Comparison of ENCODE assay signal across 15 mouse cellular contexts in genomic region chr2:73266011-73266410, GRCm38 (mm10). TPM values are rescaled to one million over a fixed set of nuclear protein-coding genes. Genes with fewer than 3 reads are reported as not detected.
DNase-seq lines count a peak whose midpoint lies in the region; ATAC-seq and TF ChIP-seq lines count a peak whose summit lies in the region.
"Had no signal": no experiment of that assay in that cellular context is flagged by ENCODE, and none has a peak within 500 bp of the region (broad histone marks: within the 10 kb centered on the region; RNA-seq: fewer than 3 reads in every experiment).

No protein-coding gene starts in this region.

- no peak for TF ChIP-seq EP300 in liver, embryonic 14.5 days (IDR thresholded peaks at IDR 0.05; ENCODE audit: low read depth)

- 3% methylated on average over 5 of the region's 5 CpGs for WGBS in liver, embryonic 14.5 days (ENCODE audit: insufficient replicate concordance)
- WGBS in liver, embryonic 12.5 days (ENCODE audit: insufficient replicate concordance): 5% methylated on average over 5 of the region's 5 CpGs

- H3K27ac ChIP-seq in liver, embryonic 14.5 days: no peak overlapping the region
- H3K27ac ChIP-seq in liver, embryonic 12.5 days: no peak overlapping the region
- H3K27ac ChIP-seq: heart, embryonic 10.5 days had no signal

- no peaks in the 10 kb centered on the region for H3K9me3 ChIP-seq in liver, embryonic 14.5 days (ENCODE audit: control insufficient read depth, low read length)
- H3K9me3 ChIP-seq in liver, embryonic 12.5 days (replicated peaks): peaks cover 2% of the 10 kb centered on the region; the same call in 1 of the 2 replicates
- H3K9me3 ChIP-seq: heart, embryonic 10.5 days had no signal

- no peaks in the 10 kb centered on the region for H3K36me3 ChIP-seq in liver, embryonic 14.5 days (replicated peaks; ENCODE audit: control insufficient read depth, insufficient read depth, low read depth)
- no peaks in the 10 kb centered on the region for H3K36me3 ChIP-seq in liver, embryonic 12.5 days
- H3K36me3 ChIP-seq: heart, embryonic 10.5 days had no signal

- no peak overlapping the region for H3K4me2 ChIP-seq in liver, embryonic 14.5 days (ENCODE audit: low read depth)
- H3K4me2 ChIP-seq in liver, embryonic 12.5 days: no peak overlapping the region

- H3K4me1 ChIP-seq in liver, embryonic 14.5 days (replicated peaks; ENCODE audit: control insufficient read depth in 2 of 2, insufficient read depth in 2 of 2, low read length in 1 of 2): peaks cover 0 to 2% of the 10 kb centered on the region in 2 experiments; a peak in 1 of 4 replicates
- H3K4me1 ChIP-seq in liver, embryonic 12.5 days: peaks cover 16% of the 10 kb centered on the region

- DNase-seq in cerebellum, postnatal 10 days: peak; percentile 26 to 36
- no peak for DNase-seq in cerebellum, adult 9-11 months
- no peak for DNase-seq in liver, embryonic 14.5 days (ENCODE audit: low read depth in 3 of 3, low spot score in 3 of 3)
- DNase-seq in embryo, embryonic 11 days: peak; percentile 35
- DNase-seq in gastrocnemius, postnatal 25 days: no peak
- no peak for DNase-seq in heart, adult 8-10 months (ENCODE audit: low spot score)
- DNase-seq: adrenal gland, postnatal 25 days; cerebellum, adult 8-10 months; lung, postnatal 36 days; thymus, postnatal 25 days had no signal

- H3K4me3 ChIP-seq in liver, embryonic 14.5 days (ENCODE audit: insufficient read depth in 1 of 2, low read depth in 2 of 2, low read length in 2 of 2): no peak overlapping the region
- no peak overlapping the region for H3K4me3 ChIP-seq in liver, embryonic 12.5 days
- H3K4me3 ChIP-seq: heart, embryonic 10.5 days had no signal

- H3K27me3 ChIP-seq in liver, embryonic 14.5 days (ENCODE audit: control insufficient read depth, insufficient read depth, low read length): peaks cover 90% of the 10 kb centered on the region
- H3K27me3 ChIP-seq in liver, embryonic 12.5 days (replicated peaks): peaks cover 96% of the 10 kb centered on the region

- ATAC-seq in liver, embryonic 14.5 days (ENCODE audit: insufficient read depth): no peak
- ATAC-seq in liver, embryonic 12.5 days: no peak
- 0 out of 2 replicates have a peak, but pooled peaks have one; percentile 19 for ATAC-seq in megakaryocyte-erythroid progenitor cell, adult 5-6 weeks (replicated peaks; ENCODE audit: low FRiP score, low TSS enrichment, poor library complexity, severe bottlenecking)
- ATAC-seq: Patski had no signal

- no peak overlapping the region for H3K9ac ChIP-seq in liver, embryonic 14.5 days (replicated peaks)
- no peak overlapping the region for H3K9ac ChIP-seq in liver, embryonic 12.5 days

- TF ChIP-seq CTCF in liver, embryonic 14.5 days (IDR thresholded peaks at IDR 0.05; ENCODE audit: low read depth): 0 out of 2 replicates have a peak, but pooled peaks have one; percentile 33

RNA-seq across cellular contexts. Expression of gene Sp9, which starts 5.7 kb away (rescaled TPM):
- polyA plus RNA-seq in liver, embryonic 14.5 days (2012; rRNA removed): 0.01 and 0.15 TPM in 2 replicates
- polyA plus RNA-seq in liver, embryonic 14.5 days (2014; fragmentation: Nextera tagmentation; extraction: Ambion mirVana): not detected in 2 replicates
- polyA plus RNA-seq in liver, embryonic 12.5 days (2016; fragmentation: Nextera tagmentation; extraction: Ambion mirVana): not detected in 2 replicates
- total RNA-seq in megakaryocyte-erythroid progenitor cell, adult 5-6 weeks (2014; fragmentation: Nextera tagmentation): not detected in 2 replicates
- 0.47 TPM in 1 of 2 replicates, not detected in the other for total RNA-seq in megakaryocyte-erythroid progenitor cell, adult 5-6 weeks (2017)
- total RNA-seq in gastrocnemius, postnatal 25 days (2021): not detected
- total RNA-seq in heart, adult 8-10 months (2022): not detected
- total RNA-seq: adrenal gland, postnatal 25 days had no signal
- polyA plus RNA-seq: heart, embryonic 10.5 days; Patski; spleen, adult 2 months had no signal

RNA-seq across cellular contexts. Expression of gene Scrn3, which starts 46.4 kb away (rescaled TPM):
- polyA plus RNA-seq in liver, embryonic 14.5 days (2012; rRNA removed): 14.9 and 20.1 TPM in 2 replicates
- 22.4 and 25.2 TPM in 2 replicates for polyA plus RNA-seq in liver, embryonic 14.5 days (2014; fragmentation: Nextera tagmentation; extraction: Ambion mirVana)
- polyA plus RNA-seq in liver, embryonic 12.5 days (2016; fragmentation: Nextera tagmentation; extraction: Ambion mirVana): 27.1 and 28.3 TPM in 2 replicates
- total RNA-seq in megakaryocyte-erythroid progenitor cell, adult 5-6 weeks (2014; fragmentation: Nextera tagmentation): 33.3 and 38.3 TPM in 2 replicates
- 54.5 and 79.7 TPM in 2 replicates for total RNA-seq in megakaryocyte-erythroid progenitor cell, adult 5-6 weeks (2017)
- total RNA-seq in gastrocnemius, postnatal 25 days (2021): 10 to 100 TPM; 30.4 to 33.6 TPM
- 10 to 100 TPM; 31.2 to 38.6 (median 32.3) TPM for total RNA-seq in heart, adult 8-10 months (2022)

RNA-seq across cellular contexts. Expression of gene Cir1, which starts 46.5 kb away (rescaled TPM):
- polyA plus RNA-seq in liver, embryonic 14.5 days (2012; rRNA removed): 6.2 and 13.8 TPM in 2 replicates
- 19.2 and 20.5 TPM in 2 replicates for polyA plus RNA-seq in liver, embryonic 14.5 days (2014; fragmentation: Nextera tagmentation; extraction: Ambion mirVana)
- 17.4 and 19.1 TPM in 2 replicates for polyA plus RNA-seq in liver, embryonic 12.5 days (2016; fragmentation: Nextera tagmentation; extraction: Ambion mirVana)
- total RNA-seq in megakaryocyte-erythroid progenitor cell, adult 5-6 weeks (2014; fragmentation: Nextera tagmentation): 20.2 and 28.4 TPM in 2 replicates
- total RNA-seq in megakaryocyte-erythroid progenitor cell, adult 5-6 weeks (2017): 28.3 and 36.9 TPM in 2 replicates
- total RNA-seq in gastrocnemius, postnatal 25 days (2021): 10 to 100 TPM in 1 of 2 experiments, 1 to 10 TPM in 1; 9.9 to 10.0 TPM
- 10 to 100 TPM; 11.8 to 18.4 (median 13.9) TPM for total RNA-seq in heart, adult 8-10 months (2022)

RNA-seq across cellular contexts. Expression of gene Ola1, which starts 47.3 kb away (rescaled TPM):
- 16.0 and 25.2 TPM in 2 replicates for polyA plus RNA-seq in liver, embryonic 14.5 days (2012; rRNA removed)
- 43.0 and 44.6 TPM in 2 replicates for polyA plus RNA-seq in liver, embryonic 14.5 days (2014; fragmentation: Nextera tagmentation; extraction: Ambion mirVana)
- 72.7 and 77.3 TPM in 2 replicates for polyA plus RNA-seq in liver, embryonic 12.5 days (2016; fragmentation: Nextera tagmentation; extraction: Ambion mirVana)
- total RNA-seq in megakaryocyte-erythroid progenitor cell, adult 5-6 weeks (2014; fragmentation: Nextera tagmentation): 97.4 and 126 TPM in 2 replicates
- 149 and 159 TPM in 2 replicates for total RNA-seq in megakaryocyte-erythroid progenitor cell, adult 5-6 weeks (2017)
- total RNA-seq in gastrocnemius, postnatal 25 days (2021): 10 to 100 TPM; 66.1 to 68.9 TPM
- total RNA-seq in heart, adult 8-10 months (2022): 10 to 100 TPM; 38.0 to 41.7 (median 40.7) TPM

Comparison
In these comparisons a context has a peak if more than half of its experiments do, and no peak if none do; other contexts are left out.
1. DNase-seq: peak in cerebellum, postnatal 10 days (2 of 2) and embryo, embryonic 11 days (single experiment); none in cerebellum, adult 9-11 months (single experiment), liver, embryonic 14.5 days (0 of 3), gastrocnemius, postnatal 25 days (single experiment) and heart, adult 8-10 months (single experiment).